Mouse (Mus musculus) brain, embryonic 18.5 days (tissue): ENCODE results near the gene Tle6.

Experiments
- DNase-seq: peaks from one replicate; pipeline ENCODE4 v3.0.0-alpha.2; 2012; ENCODE audit warnings: low read depth, low spot score

The Tle6 gene

GRCm38 (mm10) chr10:81541363-81541762 lies 59.5 kb downstream of the Tle6 start:
- no peak for DNase-seq
